Mouse (Mus musculus): Measurements from ENCODE around the gene Snd1. TPM values are rescaled to one million over a fixed set of nuclear protein-coding genes. Genes with fewer than 3 reads are reported as not detected.

The Snd1 gene
- polyA plus RNA-seq, 1 experiment, result 190 TPM

DNA sequence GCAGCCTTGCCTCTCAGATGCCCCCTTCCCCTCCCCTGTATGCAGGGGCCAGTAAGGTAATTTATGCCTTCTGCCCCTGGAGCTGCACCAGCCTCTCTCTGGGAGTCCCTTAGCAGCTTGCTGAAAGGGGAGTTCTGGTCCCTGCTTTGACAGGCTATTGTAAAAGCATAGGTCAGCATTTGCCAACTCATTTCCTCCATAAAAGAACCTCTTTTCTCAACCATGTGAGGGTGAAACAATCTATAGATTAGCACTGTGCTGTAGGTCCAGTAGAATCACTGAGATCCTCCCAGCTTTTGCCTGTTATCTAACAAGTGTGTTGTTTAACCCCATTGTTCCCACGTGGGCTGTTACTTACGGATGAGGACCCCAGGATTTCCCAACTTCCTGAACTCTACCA is 359.1 kb downstream of the Snd1 start:
- H3K27me3 ChIP-seq (ENCODE audit: control insufficient read depth, insufficient read depth, insufficient read length), result no peaks in the 10 kb centered on the region
- no peak for TF ChIP-seq USF1 (IDR thresholded peaks at IDR 0.05; ENCODE audit: low read depth)
- TF ChIP-seq MYOD1 (IDR thresholded peaks at IDR 0.05; ENCODE audit: control insufficient read depth in 1 of 3, insufficient read length in 2 of 3, low read depth in 2 of 3), result no peak
- H3K4me2 ChIP-seq (ENCODE audit: low read depth), result no peak overlapping the region
- no peak overlapping the region for H3K4me3 ChIP-seq
- H3ac ChIP-seq (ENCODE audit: control insufficient read depth, insufficient read length), result no peak overlapping the region
- H3K36me3 ChIP-seq (ENCODE audit: control insufficient read depth, insufficient read depth), result no peaks in the 10 kb centered on the region
- peaks cover 6% of the 10 kb centered on the region for H3K79me2 ChIP-seq (ENCODE audit: control insufficient read depth, insufficient read depth)

DNA sequence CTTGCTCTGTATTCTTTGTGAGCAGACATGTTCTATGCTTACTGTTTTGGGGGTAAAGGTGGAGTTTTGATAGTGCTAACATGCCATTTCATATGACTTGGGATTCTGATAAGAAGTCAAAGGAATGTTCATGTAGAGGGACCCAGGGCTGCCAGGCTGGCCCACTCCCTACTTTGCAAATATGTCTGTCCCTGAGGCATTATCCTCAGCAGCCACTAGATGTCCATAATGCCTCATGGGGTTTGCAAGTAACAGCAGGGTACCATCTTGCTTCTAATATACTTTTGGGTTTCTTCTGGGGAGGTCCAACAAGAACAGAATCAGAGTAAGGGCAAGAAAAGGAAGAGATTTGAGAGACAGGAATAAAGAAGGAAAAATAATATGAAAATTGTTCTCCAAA is 361.7 kb downstream of the Snd1 start:
- H3K36me3 ChIP-seq (ENCODE audit: control insufficient read depth, insufficient read depth), result no peaks in the 10 kb centered on the region
- H3K79me2 ChIP-seq (ENCODE audit: control insufficient read depth, insufficient read depth), result peaks cover 3% of the 10 kb centered on the region
- no peak overlapping the region for H3K4me2 ChIP-seq (ENCODE audit: low read depth)
- TF ChIP-seq CEBPB (IDR thresholded peaks at IDR 0.05; ENCODE audit: insufficient read depth, poor library complexity, severe bottlenecking), result no peak
- TF ChIP-seq TCF12 (IDR thresholded peaks at IDR 0.05; ENCODE audit: insufficient read depth, poor library complexity, severe bottlenecking), result no peak
- TF ChIP-seq USF1 (IDR thresholded peaks at IDR 0.05; ENCODE audit: low read depth), result no peak
- TF ChIP-seq TCF3 (IDR thresholded peaks at IDR 0.05; ENCODE audit: insufficient read length, low read depth), result no peak
- no peak for TF ChIP-seq POLR2AphosphoS2 (IDR thresholded peaks at IDR 0.05; ENCODE audit: insufficient read length, low read depth)
- TF ChIP-seq MYOD1 (IDR thresholded peaks at IDR 0.05; ENCODE audit: control insufficient read depth in 1 of 3, insufficient read length in 2 of 3, low read depth in 2 of 3), result no peak
- no peak for TF ChIP-seq MYOG (IDR thresholded peaks at IDR 0.05; ENCODE audit: control insufficient read depth in 1 of 3, insufficient read depth in 1 of 3, insufficient read length in 2 of 3, low read depth in 2 of 3)
- no peak for TF ChIP-seq MAX (IDR thresholded peaks at IDR 0.05; ENCODE audit: low read depth)
- no peak for TF ChIP-seq SRF (IDR thresholded peaks at IDR 0.05; ENCODE audit: control insufficient read depth, insufficient read length, low read depth)
- no peak overlapping the region for H3ac ChIP-seq (ENCODE audit: control insufficient read depth, insufficient read length)
- H3K27me3 ChIP-seq (ENCODE audit: control insufficient read depth, insufficient read depth, insufficient read length), result no peaks in the 10 kb centered on the region
- H3K4me3 ChIP-seq, result no peak overlapping the region

DNA sequence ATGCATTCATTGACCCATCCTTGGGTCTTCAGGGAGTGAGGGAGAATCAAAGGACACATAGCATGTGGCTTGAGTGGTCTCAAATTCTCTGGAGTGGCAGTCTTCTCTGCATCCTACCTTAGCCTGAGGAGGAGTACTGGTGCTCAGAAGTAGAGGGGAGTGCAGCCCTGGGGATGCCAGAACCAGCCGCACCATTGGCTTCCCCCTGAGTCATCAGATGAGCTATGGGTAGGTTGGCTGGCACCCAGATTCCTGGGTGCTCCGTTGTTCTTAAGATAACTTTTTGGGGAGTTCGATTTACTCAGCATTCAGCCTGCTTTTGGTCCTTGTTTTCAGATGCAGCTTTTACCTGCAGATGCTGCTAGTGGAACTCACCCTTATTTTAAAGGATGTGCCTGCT is 366.6 kb downstream of the Snd1 start:
- no peak overlapping the region for H3ac ChIP-seq (ENCODE audit: control insufficient read depth, insufficient read length)
- no peak overlapping the region for H3K4me3 ChIP-seq
- peak overlapping the region; percentile 35 for H3K4me2 ChIP-seq (ENCODE audit: low read depth)
- no peaks in the 10 kb centered on the region for H3K36me3 ChIP-seq (ENCODE audit: control insufficient read depth, insufficient read depth)
- TF ChIP-seq MYOG (IDR thresholded peaks at IDR 0.05; ENCODE audit: control insufficient read depth in 1 of 3, insufficient read depth in 1 of 3, insufficient read length in 2 of 3, low read depth in 2 of 3) (no peak), REST (IDR thresholded peaks at IDR 0.05; ENCODE audit: insufficient read depth, insufficient read length) (no peak), MYOD1 (IDR thresholded peaks at IDR 0.05; ENCODE audit: control insufficient read depth in 1 of 3, insufficient read length in 2 of 3, low read depth in 2 of 3) (no peak), CEBPB (IDR thresholded peaks at IDR 0.05; ENCODE audit: insufficient read depth, poor library complexity, severe bottlenecking) (no peak), USF1 (IDR thresholded peaks at IDR 0.05; ENCODE audit: low read depth) (no peak), POLR2A (IDR thresholded peaks at IDR 0.05; ENCODE audit: insufficient read length, low read depth) (no peak), SRF (IDR thresholded peaks at IDR 0.05; ENCODE audit: control insufficient read depth, insufficient read length, low read depth) (no peak), TCF12 (IDR thresholded peaks at IDR 0.05; ENCODE audit: insufficient read depth, poor library complexity, severe bottlenecking) (no peak), E2F4 (IDR thresholded peaks at IDR 0.05; ENCODE audit: insufficient read depth) (no peak), MAX (IDR thresholded peaks at IDR 0.05; ENCODE audit: low read depth) (no peak)
- no peaks in the 10 kb centered on the region for H3K27me3 ChIP-seq (ENCODE audit: control insufficient read depth, insufficient read depth, insufficient read length)
- H3K79me2 ChIP-seq (ENCODE audit: control insufficient read depth, insufficient read depth), result peaks cover 3% of the 10 kb centered on the region

DNA sequence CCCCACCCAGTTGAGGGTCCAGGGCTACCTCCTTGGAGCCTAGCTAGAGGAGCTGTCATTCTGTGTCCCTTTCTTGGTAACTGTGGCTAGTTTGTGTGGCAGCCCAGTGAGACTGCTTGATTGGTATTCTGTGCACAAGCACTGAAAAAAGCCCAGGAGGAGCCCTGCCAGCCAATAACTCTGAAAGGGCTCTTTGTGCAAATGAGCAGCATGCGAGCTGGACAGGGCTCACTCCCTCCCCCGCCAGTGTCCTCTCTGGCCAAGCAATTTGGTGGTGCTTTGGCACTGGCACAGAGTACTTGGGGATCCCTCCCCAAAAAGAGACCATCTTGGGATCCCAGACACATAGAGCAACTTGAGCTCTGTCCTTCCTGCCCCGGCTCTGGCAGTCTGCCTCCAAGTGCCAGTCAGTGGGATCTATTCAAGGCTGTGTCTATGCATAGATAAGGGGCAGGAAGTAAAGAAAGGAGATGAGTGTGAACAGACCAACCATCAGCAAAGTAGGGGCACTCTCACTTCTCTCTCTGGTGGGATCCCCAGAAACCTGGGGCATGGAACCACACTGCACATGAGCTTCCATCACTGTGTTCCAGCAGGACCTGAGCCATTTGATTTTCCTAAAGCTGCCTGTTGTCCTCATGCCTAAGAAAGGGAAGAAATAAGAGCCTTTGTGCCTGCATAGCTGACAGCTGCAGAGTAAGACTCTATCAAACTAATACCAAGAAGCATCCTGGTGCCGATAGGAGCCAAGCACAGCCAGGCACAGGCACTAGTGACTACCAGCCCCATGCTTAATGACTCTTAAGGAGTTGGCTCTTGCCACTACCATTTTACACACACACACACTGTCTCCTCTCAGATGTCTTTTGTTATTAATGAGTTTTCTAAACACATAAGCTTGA is 367.7 kb downstream of the Snd1 start:
- no peaks in the 10 kb centered on the region for H3K27me3 ChIP-seq (ENCODE audit: control insufficient read depth, insufficient read depth, insufficient read length)
- H3K79me2 ChIP-seq (ENCODE audit: control insufficient read depth, insufficient read depth), result no peaks in the 10 kb centered on the region
- no peak for TF ChIP-seq MAX (IDR thresholded peaks at IDR 0.05; ENCODE audit: low read depth)
- TF ChIP-seq TCF12 (IDR thresholded peaks at IDR 0.05; ENCODE audit: insufficient read depth, poor library complexity, severe bottlenecking), result no peak
- TF ChIP-seq MYOG (IDR thresholded peaks at IDR 0.05; ENCODE audit: control insufficient read depth in 1 of 3, insufficient read depth in 1 of 3, insufficient read length in 2 of 3, low read depth in 2 of 3), result peak in 2 of 3 experiments; percentile 43 to 71
- peak in 1 of 3 experiments; percentile 22 for TF ChIP-seq MYOD1 (IDR thresholded peaks at IDR 0.05; ENCODE audit: control insufficient read depth in 1 of 3, insufficient read length in 2 of 3, low read depth in 2 of 3)
- H3K4me3 ChIP-seq, result no peak overlapping the region
- no peaks in the 10 kb centered on the region for H3K36me3 ChIP-seq (ENCODE audit: control insufficient read depth, insufficient read depth)
- H3K4me2 ChIP-seq (ENCODE audit: low read depth), result peak overlapping the region; percentile 35
- H3ac ChIP-seq (ENCODE audit: control insufficient read depth, insufficient read length), result no peak overlapping the region

DNA sequence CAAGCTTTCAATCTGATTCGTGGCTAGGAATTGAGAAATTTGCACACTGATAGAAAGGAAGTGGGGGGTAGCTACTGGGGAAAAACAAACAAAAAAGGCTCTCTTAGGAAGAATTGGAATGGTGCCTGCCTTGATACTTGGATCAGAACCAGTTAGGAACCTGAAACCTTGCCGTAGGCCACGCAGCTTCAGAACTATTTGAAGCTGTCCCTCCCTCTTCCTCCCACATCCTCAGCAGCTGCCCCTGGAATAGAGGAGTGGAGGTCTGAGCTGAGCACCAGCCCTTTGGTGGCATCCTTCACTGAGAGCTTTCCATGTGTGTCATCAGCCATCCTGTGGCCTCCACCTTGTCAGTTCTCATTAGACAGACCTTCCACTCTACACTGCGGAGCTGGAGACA is 370.7 kb downstream of the Snd1 start:
- no peak for TF ChIP-seq E2F4 (IDR thresholded peaks at IDR 0.05; ENCODE audit: insufficient read depth)
- TF ChIP-seq REST (IDR thresholded peaks at IDR 0.05; ENCODE audit: insufficient read depth, insufficient read length), result no peak
- TF ChIP-seq MAX (IDR thresholded peaks at IDR 0.05; ENCODE audit: low read depth), result no peak
- peak; percentile 21 for TF ChIP-seq POLR2AphosphoS2 (IDR thresholded peaks at IDR 0.05; ENCODE audit: insufficient read length, low read depth)
- TF ChIP-seq CEBPB (IDR thresholded peaks at IDR 0.05; ENCODE audit: insufficient read depth, poor library complexity, severe bottlenecking), result peak; percentile 95
- TF ChIP-seq SRF (IDR thresholded peaks at IDR 0.05; ENCODE audit: control insufficient read depth, insufficient read length, low read depth), result no peak
- TF ChIP-seq TCF3 (IDR thresholded peaks at IDR 0.05; ENCODE audit: insufficient read length, low read depth), result peak; percentile 12
- TF ChIP-seq USF1 (IDR thresholded peaks at IDR 0.05; ENCODE audit: low read depth), result no peak
- TF ChIP-seq TCF12 (IDR thresholded peaks at IDR 0.05; ENCODE audit: insufficient read depth, poor library complexity, severe bottlenecking), result peak; percentile 64
- peak; percentile 18 to 96 (median 81) for TF ChIP-seq MYOD1 (IDR thresholded peaks at IDR 0.05; ENCODE audit: control insufficient read depth in 1 of 3, insufficient read length in 2 of 3, low read depth in 2 of 3)
- TF ChIP-seq POLR2A (IDR thresholded peaks at IDR 0.05; ENCODE audit: insufficient read length, low read depth), result peak; percentile 45
- peak; percentile 74 to 97 (median 83) for TF ChIP-seq MYOG (IDR thresholded peaks at IDR 0.05; ENCODE audit: control insufficient read depth in 1 of 3, insufficient read depth in 1 of 3, insufficient read length in 2 of 3, low read depth in 2 of 3)
- no peaks in the 10 kb centered on the region for H3K36me3 ChIP-seq (ENCODE audit: control insufficient read depth, insufficient read depth)
- H3K4me2 ChIP-seq (ENCODE audit: low read depth), result peak overlapping the region; percentile 57
- peaks cover 10% of the 10 kb centered on the region for H3K79me2 ChIP-seq (ENCODE audit: control insufficient read depth, insufficient read depth)
- H3K27me3 ChIP-seq (ENCODE audit: control insufficient read depth, insufficient read depth, insufficient read length), result no peaks in the 10 kb centered on the region
- no peak overlapping the region for H3K4me3 ChIP-seq
- H3ac ChIP-seq (ENCODE audit: control insufficient read depth, insufficient read length), result no peak overlapping the region

All from myocyte (in vitro differentiated cells).